Mouse (Mus musculus): ENCODE data around the gene Rnf10. TPM values are rescaled to one million over a fixed set of nuclear protein-coding genes. Genes with fewer than 3 reads are reported as not detected.

Rnf10 gene
- polyA plus RNA-seq, 2 experiments, result 86.7 to 163 TPM

DNA sequence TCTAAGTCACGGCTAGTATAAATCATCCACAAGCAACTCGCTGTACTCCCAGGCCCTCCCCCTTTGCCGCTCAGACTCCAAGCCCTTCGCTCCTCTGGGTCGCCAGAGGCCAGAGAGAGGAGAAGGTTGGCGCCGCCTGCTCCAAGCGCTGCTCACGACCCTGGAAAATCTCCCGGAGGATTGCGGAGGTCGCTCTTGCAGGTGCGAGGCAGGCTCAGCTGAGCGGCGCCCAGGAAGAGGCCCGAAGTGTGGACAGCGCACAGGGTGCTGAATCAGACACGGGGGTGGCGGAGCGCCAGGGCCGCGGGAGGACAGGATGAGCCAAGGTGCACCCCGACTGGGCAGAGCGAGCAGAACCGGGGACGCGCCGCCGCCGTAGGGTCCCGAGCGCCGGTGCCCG, 79.5 kb downstream of the Rnf10 start:
- Histone ChIP-seq H3K9me3 (ENCODE audit: control insufficient read depth, low read length) (no peaks in the 10 kb centered on the region), H3K4me2 (replicated peaks; ENCODE audit: low read depth, low read length, severe bottlenecking) (peak overlapping the region; percentile 100), H3K4me3 (replicated peaks; ENCODE audit: low read length) (peak overlapping the region; percentile 53), H3K27me3 (ENCODE audit: control insufficient read depth, insufficient read depth, low read length) (peaks cover 36% of the 10 kb centered on the region), H3K9ac (ENCODE audit: low read depth, low read length, severe bottlenecking) (peak overlapping the region; percentile 47; the same call in 1 of the 2 replicates), H3K27ac (replicated peaks; ENCODE audit: low read depth, low read length) (no peak overlapping the region), H3K4me1 (ENCODE audit: control insufficient read depth, insufficient read depth, low read length) (peaks cover 9% of the 10 kb centered on the region), H3K36me3 (ENCODE audit: control insufficient read depth, insufficient read depth, low read length) (no peaks in the 10 kb centered on the region)
- DNase-seq (ENCODE audit: low spot score), result peak; percentile 12
- ATAC-seq (ENCODE audit: low FRiP score, low read depth), result no peak
- no peak for TF ChIP-seq POLR2A (IDR thresholded peaks at IDR 0.05; ENCODE audit: borderline replicate concordance, extremely low read depth, insufficient read depth, insufficient read length)
- WGBS, result 0% methylated on average over 29 of the region's 34 CpGs

DNA sequence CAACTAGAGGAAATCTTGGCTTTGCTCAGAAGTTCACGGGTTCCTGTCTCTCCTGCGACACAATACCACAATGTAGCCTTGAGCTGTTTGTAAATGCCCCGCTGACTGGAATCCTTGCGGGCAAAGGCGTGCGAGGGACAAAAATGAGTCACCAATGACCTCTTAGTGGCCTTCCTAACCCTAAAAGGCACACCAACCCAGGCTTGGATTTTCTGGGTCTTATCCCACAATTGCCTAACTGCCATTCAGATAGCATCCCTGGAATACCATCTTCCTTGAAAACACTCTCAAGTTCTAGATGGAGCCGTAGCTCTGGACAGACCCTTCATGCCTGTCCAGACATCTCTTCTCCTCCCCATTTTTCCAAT, 79.9 kb downstream of the Rnf10 start:
- WGBS, result 19% methylated on average over 7 of the region's 7 CpGs
- no peak for ATAC-seq (ENCODE audit: low FRiP score, low read depth)
- H3K27me3 ChIP-seq (ENCODE audit: control insufficient read depth, insufficient read depth, low read length), result peaks cover 36% of the 10 kb centered on the region
- peak overlapping the region; percentile 100 for H3K4me2 ChIP-seq (replicated peaks; ENCODE audit: low read depth, low read length, severe bottlenecking)
- H3K4me1 ChIP-seq (ENCODE audit: control insufficient read depth, insufficient read depth, low read length), result peaks cover 9% of the 10 kb centered on the region
- H3K36me3 ChIP-seq (ENCODE audit: control insufficient read depth, insufficient read depth, low read length), result no peaks in the 10 kb centered on the region
- no peak for DNase-seq (ENCODE audit: low spot score)
- peak overlapping the region; percentile 53 for H3K4me3 ChIP-seq (replicated peaks; ENCODE audit: low read length)
- no peaks in the 10 kb centered on the region for H3K9me3 ChIP-seq (ENCODE audit: control insufficient read depth, low read length)
- TF ChIP-seq POLR2A (IDR thresholded peaks at IDR 0.05; ENCODE audit: borderline replicate concordance, extremely low read depth, insufficient read depth, insufficient read length), result no peak
- no peak overlapping the region for H3K9ac ChIP-seq (ENCODE audit: low read depth, low read length, severe bottlenecking)
- H3K27ac ChIP-seq (replicated peaks; ENCODE audit: low read depth, low read length), result no peak overlapping the region

- H3K4me2 ChIP-seq (replicated peaks; ENCODE audit: low read depth, low read length, severe bottlenecking), result no peak overlapping the region
Observed at GRCm38 (mm10) chr5:115191880-115192827, 80.5 kb downstream of the Rnf10 start.

More at GRCm38 (mm10) chr5:115191880-115192827, 80.5 kb downstream of the Rnf10 start:
- no peak for TF ChIP-seq POLR2A (IDR thresholded peaks at IDR 0.05; ENCODE audit: borderline replicate concordance, extremely low read depth, insufficient read depth, insufficient read length)
- Histone ChIP-seq H3K27ac (replicated peaks; ENCODE audit: low read depth, low read length) (no peak overlapping the region), H3K9ac (ENCODE audit: low read depth, low read length, severe bottlenecking) (no peak overlapping the region), H3K4me1 (ENCODE audit: control insufficient read depth, insufficient read depth, low read length) (peaks cover 11% of the 10 kb centered on the region), H3K9me3 (ENCODE audit: control insufficient read depth, low read length) (no peaks in the 10 kb centered on the region), H3K36me3 (ENCODE audit: control insufficient read depth, insufficient read depth, low read length) (no peaks in the 10 kb centered on the region), H3K4me3 (replicated peaks; ENCODE audit: low read length) (no peak overlapping the region), H3K27me3 (ENCODE audit: control insufficient read depth, insufficient read depth, low read length) (peaks cover 36% of the 10 kb centered on the region)
- DNase-seq (ENCODE audit: low spot score), result no peak
- no peak for ATAC-seq (ENCODE audit: low FRiP score, low read depth)
- WGBS, result 9% methylated on average over 26 of the region's 29 CpGs

Other genes with a start within 250 kb of the Rnf10 start
- not detected in 2 replicates for gene Gm10401, start 174.6 kb downstream of the Rnf10 start, polyA plus RNA-seq (2012; rRNA removed)
- 58.2 and 63.5 TPM in 2 replicates for gene Gm10401, start 174.6 kb downstream of the Rnf10 start, polyA plus RNA-seq (2014; fragmentation: Nextera tagmentation; extraction: Ambion mirVana)
- gene Acads, start 153.6 kb downstream of the Rnf10 start, polyA plus RNA-seq (2012; rRNA removed), result 50.5 and 59.8 TPM in 2 replicates
- 27.6 and 30.9 TPM in 2 replicates for gene Acads, start 153.6 kb downstream of the Rnf10 start, polyA plus RNA-seq (2014; fragmentation: Nextera tagmentation; extraction: Ambion mirVana)
- 44.3 and 53.9 TPM in 2 replicates for gene Unc119b, start 137.9 kb downstream of the Rnf10 start, polyA plus RNA-seq (2012; rRNA removed)
- 38.4 and 41.1 TPM in 2 replicates for gene Unc119b, start 137.9 kb downstream of the Rnf10 start, polyA plus RNA-seq (2014; fragmentation: Nextera tagmentation; extraction: Ambion mirVana)
- gene Mlec, start 114.7 kb downstream of the Rnf10 start, polyA plus RNA-seq (2012; rRNA removed), result 182 and 215 TPM in 2 replicates
- 73.7 and 77.8 TPM in 2 replicates for gene Mlec, start 114.7 kb downstream of the Rnf10 start, polyA plus RNA-seq (2014; fragmentation: Nextera tagmentation; extraction: Ambion mirVana)
- gene Cabp1, start 78.5 kb downstream of the Rnf10 start, polyA plus RNA-seq (2012; rRNA removed), result 3.1 and 4.7 TPM in 2 replicates
- 1.2 and 1.5 TPM in 2 replicates for gene Cabp1, start 78.5 kb downstream of the Rnf10 start, polyA plus RNA-seq (2014; fragmentation: Nextera tagmentation; extraction: Ambion mirVana)
- gene Pop5, start 37.1 kb downstream of the Rnf10 start, polyA plus RNA-seq (2012; rRNA removed), result 51.6 and 61.7 TPM in 2 replicates
- 90.3 and 107 TPM in 2 replicates for gene Pop5, start 37.1 kb downstream of the Rnf10 start, polyA plus RNA-seq (2014; fragmentation: Nextera tagmentation; extraction: Ambion mirVana)
- gene Coq5, start 6.8 kb upstream of the Rnf10 start, polyA plus RNA-seq (2012; rRNA removed), result 11.5 and 13.7 TPM in 2 replicates
- 38.5 and 39.9 TPM in 2 replicates for gene Coq5, start 6.8 kb upstream of the Rnf10 start, polyA plus RNA-seq (2014; fragmentation: Nextera tagmentation; extraction: Ambion mirVana)
- 503 and 1,052 TPM in 2 replicates for gene Dynll1, start 28.1 kb upstream of the Rnf10 start, polyA plus RNA-seq (2012; rRNA removed)
- gene Dynll1, start 28.1 kb upstream of the Rnf10 start, polyA plus RNA-seq (2014; fragmentation: Nextera tagmentation; extraction: Ambion mirVana), result 1,814 and 1,833 TPM in 2 replicates
- gene Srsf9, start 54.3 kb upstream of the Rnf10 start, polyA plus RNA-seq (2012; rRNA removed), result 132 and 137 TPM in 2 replicates
- 252 and 271 TPM in 2 replicates for gene Srsf9, start 54.3 kb upstream of the Rnf10 start, polyA plus RNA-seq (2014; fragmentation: Nextera tagmentation; extraction: Ambion mirVana)
- 23.7 TPM in 2 replicates for gene Gatc, start 68.3 kb upstream of the Rnf10 start, polyA plus RNA-seq (2012; rRNA removed)
- gene Gatc, start 68.3 kb upstream of the Rnf10 start, polyA plus RNA-seq (2014; fragmentation: Nextera tagmentation; extraction: Ambion mirVana), result 29.6 and 33.3 TPM in 2 replicates
- gene Triap1, start 68.3 kb upstream of the Rnf10 start, polyA plus RNA-seq (2012; rRNA removed), result 27.6 and 28.7 TPM in 2 replicates
- 61.7 and 62.2 TPM in 2 replicates for gene Triap1, start 68.3 kb upstream of the Rnf10 start, polyA plus RNA-seq (2014; fragmentation: Nextera tagmentation; extraction: Ambion mirVana)
- gene Cox6a1, start 76.1 kb upstream of the Rnf10 start, polyA plus RNA-seq (2012; rRNA removed), result 902 and 1,086 TPM in 2 replicates
- 766 and 836 TPM in 2 replicates for gene Cox6a1, start 76.1 kb upstream of the Rnf10 start, polyA plus RNA-seq (2014; fragmentation: Nextera tagmentation; extraction: Ambion mirVana)
- gene Msi1, start 156.7 kb upstream of the Rnf10 start, polyA plus RNA-seq (2012; rRNA removed), result 40.6 and 51.6 TPM in 2 replicates
- 15.5 and 18.0 TPM in 2 replicates for gene Msi1, start 156.7 kb upstream of the Rnf10 start, polyA plus RNA-seq (2014; fragmentation: Nextera tagmentation; extraction: Ambion mirVana)
- gene Pla2g1b, start 193.4 kb upstream of the Rnf10 start, polyA plus RNA-seq (2012; rRNA removed), result not detected in 2 replicates
- not detected in 2 replicates for gene Pla2g1b, start 193.4 kb upstream of the Rnf10 start, polyA plus RNA-seq (2014; fragmentation: Nextera tagmentation; extraction: Ambion mirVana)
- gene Sirt4, start 211.8 kb upstream of the Rnf10 start, polyA plus RNA-seq (2012; rRNA removed), result 69.2 and 82.4 TPM in 2 replicates
- 20.4 and 24.1 TPM in 2 replicates for gene Sirt4, start 211.8 kb upstream of the Rnf10 start, polyA plus RNA-seq (2014; fragmentation: Nextera tagmentation; extraction: Ambion mirVana)
- 119 and 145 TPM in 2 replicates for gene Pxn, start 233.8 kb upstream of the Rnf10 start, polyA plus RNA-seq (2012; rRNA removed)
- gene Pxn, start 233.8 kb upstream of the Rnf10 start, polyA plus RNA-seq (2014; fragmentation: Nextera tagmentation; extraction: Ambion mirVana), result 25.0 and 26.3 TPM in 2 replicates